Mouse (Mus musculus): ENCODE data around the gene Dupd1. TPM values are rescaled to one million over a fixed set of nuclear protein-coding genes. Genes with fewer than 3 reads are reported as not detected.

Gene Dupd1
- polyA plus RNA-seq, 1 experiment from 2014 or later: 0.16 TPM

DNA sequence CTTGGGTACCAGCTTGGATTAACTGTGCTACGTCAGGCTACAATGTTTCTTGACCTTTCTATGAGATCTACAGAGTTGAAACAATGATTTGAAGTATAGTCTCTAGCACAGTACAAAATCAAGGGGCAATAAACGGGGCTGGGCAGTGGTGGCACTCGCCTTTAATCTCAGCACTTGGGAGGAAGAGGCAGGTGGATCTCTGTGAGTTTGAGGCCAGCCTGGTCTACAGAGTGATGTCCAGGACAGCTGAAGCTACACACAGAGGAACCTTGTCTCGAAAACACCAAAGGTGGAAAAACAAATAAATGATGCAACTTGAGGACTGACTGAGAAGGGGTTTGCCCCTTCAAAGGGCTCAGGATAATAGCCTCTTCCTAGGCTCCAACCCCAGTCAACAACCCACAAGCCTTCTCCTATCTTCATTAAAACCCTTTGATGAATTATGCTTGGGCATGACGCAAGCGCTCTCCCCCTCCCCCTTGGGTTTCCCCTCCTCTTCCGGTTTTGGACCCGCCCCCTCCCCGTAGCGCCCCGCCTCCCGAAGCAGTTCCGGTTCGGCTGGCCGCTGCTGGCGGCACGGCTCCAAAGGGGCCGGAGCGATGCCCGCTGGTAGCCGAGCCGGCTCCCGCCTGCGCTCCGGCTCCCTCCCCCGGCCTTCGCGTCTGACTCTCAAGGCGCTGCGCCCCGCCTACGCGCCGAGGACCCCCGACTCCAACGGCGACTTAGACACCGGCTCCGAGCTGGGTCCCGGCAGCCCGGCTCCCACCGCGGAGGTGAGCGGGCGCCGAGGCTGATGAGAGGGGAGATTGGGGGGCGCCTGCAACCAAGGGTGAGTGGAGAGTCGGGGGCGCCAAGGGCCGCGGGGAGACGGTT is 35.9 kb upstream of the Dupd1 start, which contains the start of gene Samd8:
TSS of gene Samd8 (plus strand) at position 524 of the 873 bp plus-strand sequence.
- TF ChIP-seq EP300 (IDR thresholded peaks at IDR 0.05): no peak
- no peak for TF ChIP-seq CTCF (IDR thresholded peaks at IDR 0.05)
- Histone ChIP-seq H3K4me2 (replicated peaks; ENCODE audit: low read depth, low read length) (peak within 1 kb of the TSS; percentile 82), H3K4me1 (ENCODE audit: insufficient read depth, low read depth, low read length) (peaks cover 6% of the 10 kb centered on the region; the same call in 1 of the 2 replicates), H3K4me3 (ENCODE audit: low read depth, low read length) (peak within 1 kb of the TSS; percentile 97), H3K27ac (ENCODE audit: low read length) (peak within 1 kb of the TSS; percentile 88), H3K9ac (replicated peaks; ENCODE audit: low read depth) (peak within 1 kb of the TSS; percentile 82), H3K9me3 (ENCODE audit: low read length) (no peaks in the 10 kb centered on the region), H3K36me3 (ENCODE audit: insufficient read depth, low read length) (no peaks in the 10 kb centered on the region), H3K27me3 (replicated peaks; ENCODE audit: insufficient read depth, low read length) (0 out of 2 replicates have a peak, but pooled peaks cover 3% of the 10 kb centered on the region)
- DNase-seq (ENCODE audit: low spot score) (peak; percentile 93), ATAC-seq (peak; percentile 86)
- WGBS: 7% methylated on average over 43 of the region's 52 CpGs

DNA sequence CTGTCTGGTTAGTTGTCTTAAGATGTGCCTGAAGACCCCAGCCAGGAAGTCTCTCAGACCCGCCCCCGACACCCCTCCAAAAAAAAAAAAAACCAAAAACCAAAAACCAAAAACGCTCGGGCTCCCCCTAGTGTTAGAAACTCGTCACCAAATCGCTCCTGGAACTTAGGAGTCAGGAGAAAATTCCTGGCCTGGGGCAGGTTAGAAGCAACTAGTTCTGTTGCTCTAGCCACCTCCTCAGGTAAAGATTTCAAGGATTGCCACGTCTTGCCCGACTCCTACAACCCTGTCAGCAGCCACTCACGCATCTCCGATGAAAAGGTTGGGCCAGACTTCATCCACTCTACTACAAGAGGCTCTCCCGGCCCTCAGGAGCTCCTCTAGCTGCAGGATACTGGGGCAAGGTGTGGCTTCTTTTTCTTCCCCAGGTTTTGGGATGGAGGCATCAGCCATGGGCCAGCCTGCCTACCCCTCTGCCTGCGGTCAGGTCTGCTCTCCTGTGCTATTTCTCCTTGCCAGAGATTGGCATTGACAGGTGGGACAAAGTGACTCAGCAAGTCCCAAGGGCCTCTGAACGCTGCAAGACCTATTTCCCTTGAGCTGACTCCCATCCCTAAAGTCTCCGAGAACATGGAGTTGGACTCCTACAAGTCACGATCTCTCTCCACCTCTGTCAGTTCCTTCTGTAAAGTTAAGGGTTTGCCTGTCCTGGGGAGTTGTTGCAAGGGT is 33.9 kb upstream of the Dupd1 start:
- ATAC-seq (no peak), DNase-seq (ENCODE audit: low spot score) (peak; percentile 49)
- TF ChIP-seq EP300 (IDR thresholded peaks at IDR 0.05) (no peak), CTCF (IDR thresholded peaks at IDR 0.05) (peak; percentile 65)
- Histone ChIP-seq H3K9ac (replicated peaks; ENCODE audit: low read depth) (no peak overlapping the region), H3K27me3 (replicated peaks; ENCODE audit: insufficient read depth, low read length) (0 out of 2 replicates have a peak, but pooled peaks cover 3% of the 10 kb centered on the region), H3K4me2 (replicated peaks; ENCODE audit: low read depth, low read length) (no peak overlapping the region), H3K9me3 (ENCODE audit: low read length) (no peaks in the 10 kb centered on the region), H3K36me3 (ENCODE audit: insufficient read depth, low read length) (no peaks in the 10 kb centered on the region), H3K4me3 (ENCODE audit: low read depth, low read length) (no peak overlapping the region), H3K27ac (ENCODE audit: low read length) (no peak overlapping the region), H3K4me1 (ENCODE audit: insufficient read depth, low read depth, low read length) (peaks cover 6% of the 10 kb centered on the region; the same call in 1 of the 2 replicates)
- WGBS: 34% methylated on average over 15 of the region's 15 CpGs

DNA sequence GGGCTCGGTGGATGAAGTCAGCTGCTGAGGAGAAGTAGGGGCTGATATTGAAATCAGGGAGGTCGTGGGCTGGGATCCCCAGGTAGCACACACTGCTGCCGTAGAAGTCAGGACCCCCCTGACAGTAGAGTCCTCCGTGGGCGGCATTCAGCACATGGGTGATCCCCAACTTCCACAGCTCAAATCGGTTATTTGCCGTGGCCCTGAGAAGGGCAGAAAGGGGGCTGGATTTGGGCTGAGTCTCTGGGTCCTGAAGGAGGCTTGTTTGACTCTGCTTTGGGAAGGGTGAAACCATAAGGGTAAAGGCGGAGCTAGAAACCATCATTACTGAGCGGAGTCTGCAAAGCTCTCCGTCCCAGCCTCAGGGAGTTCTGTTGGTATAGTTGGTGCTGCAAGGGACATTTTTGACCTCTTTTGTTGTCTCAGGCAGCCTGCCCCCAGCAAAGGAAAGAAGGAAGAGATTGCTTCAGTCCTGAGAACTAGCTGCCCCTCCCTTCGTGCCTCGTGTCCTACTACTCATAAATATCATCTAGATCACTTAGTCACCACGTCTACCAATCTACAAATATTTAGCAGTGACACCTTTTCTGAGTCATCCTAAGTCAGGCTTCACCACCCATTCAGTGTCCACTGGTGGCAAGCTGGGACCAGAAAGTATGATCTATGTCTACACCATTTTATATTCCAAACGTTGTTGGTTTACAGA is 33.2 kb upstream of the Dupd1 start:
- no peaks in the 10 kb centered on the region for H3K9me3 ChIP-seq (ENCODE audit: low read length)
- no peak overlapping the region for H3K4me3 ChIP-seq (ENCODE audit: low read depth, low read length)
- no peak overlapping the region for H3K4me2 ChIP-seq (replicated peaks; ENCODE audit: low read depth, low read length)
- H3K27me3 ChIP-seq (replicated peaks; ENCODE audit: insufficient read depth, low read length): 0 out of 2 replicates have a peak, but pooled peaks cover 3% of the 10 kb centered on the region
- H3K9ac ChIP-seq (replicated peaks; ENCODE audit: low read depth): no peak overlapping the region
- TF ChIP-seq CTCF (IDR thresholded peaks at IDR 0.05) (no peak), EP300 (IDR thresholded peaks at IDR 0.05) (no peak)
- no peaks in the 10 kb centered on the region for H3K36me3 ChIP-seq (ENCODE audit: insufficient read depth, low read length)
- no peak overlapping the region for H3K27ac ChIP-seq (ENCODE audit: low read length)
- WGBS: 65% methylated on average over 14 of the region's 14 CpGs
- ATAC-seq (no peak), DNase-seq (ENCODE audit: low spot score) (peak; percentile 50)
- H3K4me1 ChIP-seq (ENCODE audit: insufficient read depth, low read depth, low read length): peaks cover 6% of the 10 kb centered on the region; the same call in 1 of the 2 replicates

DNA sequence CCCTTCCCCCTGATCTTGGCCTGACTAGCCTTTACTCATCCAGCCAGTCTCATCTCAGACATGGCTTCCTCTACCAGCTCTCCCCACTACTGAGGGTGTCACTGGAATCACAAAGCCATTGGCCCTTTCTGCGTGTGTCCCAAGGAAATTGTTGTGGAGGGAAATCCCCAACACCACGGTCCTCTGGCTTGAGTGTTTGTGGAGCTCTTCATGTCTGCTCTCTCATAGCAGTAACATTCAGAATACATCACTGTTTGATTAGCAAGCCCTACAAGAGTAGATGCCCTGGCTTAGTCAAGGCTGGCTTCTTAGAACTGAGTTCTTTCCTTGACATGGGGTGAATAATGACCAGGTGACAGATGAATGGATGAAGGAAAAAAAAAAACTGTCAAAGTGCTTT is 32.5 kb upstream of the Dupd1 start:
- Histone ChIP-seq H3K36me3 (ENCODE audit: insufficient read depth, low read length) (no peaks in the 10 kb centered on the region), H3K4me3 (ENCODE audit: low read depth, low read length) (no peak overlapping the region), H3K4me1 (ENCODE audit: insufficient read depth, low read depth, low read length) (peaks cover 3% of the 10 kb centered on the region; the same call in 1 of the 2 replicates), H3K27ac (ENCODE audit: low read length) (no peak overlapping the region), H3K27me3 (replicated peaks; ENCODE audit: insufficient read depth, low read length) (0 out of 2 replicates have a peak, but pooled peaks cover 3% of the 10 kb centered on the region), H3K4me2 (replicated peaks; ENCODE audit: low read depth, low read length) (no peak overlapping the region), H3K9me3 (ENCODE audit: low read length) (no peaks in the 10 kb centered on the region), H3K9ac (replicated peaks; ENCODE audit: low read depth) (no peak overlapping the region)
- TF ChIP-seq EP300 (IDR thresholded peaks at IDR 0.05): 0 out of 2 replicates have a peak, but pooled peaks have one; percentile 30
- no peak for TF ChIP-seq CTCF (IDR thresholded peaks at IDR 0.05)
- 46% methylated on average over 2 of the region's 2 CpGs for WGBS
- peak; percentile 77 for DNase-seq (ENCODE audit: low spot score)
- ATAC-seq: peak; percentile 39

DNA sequence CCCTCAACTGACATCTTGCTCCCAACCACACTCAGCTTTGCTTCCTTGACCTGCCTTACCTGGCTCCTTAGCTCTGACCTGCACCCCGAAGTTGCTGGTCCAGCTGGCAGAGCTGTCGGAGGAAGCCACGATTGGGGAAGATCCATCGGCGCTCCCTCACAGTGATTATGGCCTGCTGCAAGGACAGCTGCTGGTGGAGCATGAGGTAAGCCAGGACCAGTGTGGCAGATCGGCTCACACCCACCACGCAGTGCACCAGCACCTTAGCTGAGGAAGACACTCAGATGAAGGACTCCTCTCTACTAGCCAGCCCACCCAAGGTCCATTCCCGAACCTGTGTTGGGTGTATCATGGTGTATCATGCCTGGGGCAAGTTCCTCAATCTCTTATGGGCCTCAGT is 31.9 kb upstream of the Dupd1 start:
- no peak overlapping the region for H3K4me2 ChIP-seq (replicated peaks; ENCODE audit: low read depth, low read length)
- no peaks in the 10 kb centered on the region for H3K36me3 ChIP-seq (ENCODE audit: insufficient read depth, low read length)
- TF ChIP-seq CTCF (IDR thresholded peaks at IDR 0.05) (no peak), EP300 (IDR thresholded peaks at IDR 0.05) (no peak)
- no peak for ATAC-seq
- no peak overlapping the region for H3K27ac ChIP-seq (ENCODE audit: low read length)
- no peak overlapping the region for H3K4me3 ChIP-seq (ENCODE audit: low read depth, low read length)
- no peaks in the 10 kb centered on the region; the same call in 1 of the 2 replicates for H3K4me1 ChIP-seq (ENCODE audit: insufficient read depth, low read depth, low read length)
- no peak overlapping the region for H3K9ac ChIP-seq (replicated peaks; ENCODE audit: low read depth)
- no peak for DNase-seq (ENCODE audit: low spot score)
- no peaks in the 10 kb centered on the region for H3K9me3 ChIP-seq (ENCODE audit: low read length)
- H3K27me3 ChIP-seq (replicated peaks; ENCODE audit: insufficient read depth, low read length): 0 out of 2 replicates have a peak, but pooled peaks cover 3% of the 10 kb centered on the region
- 90% methylated on average over 8 of the region's 8 CpGs for WGBS

Data from lung, postnatal 0 days (tissue).